Mouse (Mus musculus) ES-CJ7 (cell line): Measurements from ENCODE around the gene Mmp25.

Source experiments
- DNase-seq: peaks from one replicate; pipeline ENCODE4 v3.0.0; 2011; ENCODE audit warnings: low read depth, low spot score

Mmp25 gene

GRCm38 (mm10) chr17:23664556-23665021, 19.5 kb upstream of the Mmp25 start:
- peak; percentile 80 for DNase-seq

GRCm38 (mm10) chr17:23661526-23661925, 16.4 kb upstream of the Mmp25 start:
- DNase-seq = peak; percentile 83

- DNase-seq = no peak
Measured at GRCm38 (mm10) chr17:23660876-23661200, 15.8 kb upstream of the Mmp25 start.

GRCm38 (mm10) chr17:23660117-23660875, 15.2 kb upstream of the Mmp25 start, which contains the start of gene Bicdl2:
TSS of gene Bicdl2 (plus strand) at chr17:23660506.
- peak; percentile 68 for DNase-seq

DNA sequence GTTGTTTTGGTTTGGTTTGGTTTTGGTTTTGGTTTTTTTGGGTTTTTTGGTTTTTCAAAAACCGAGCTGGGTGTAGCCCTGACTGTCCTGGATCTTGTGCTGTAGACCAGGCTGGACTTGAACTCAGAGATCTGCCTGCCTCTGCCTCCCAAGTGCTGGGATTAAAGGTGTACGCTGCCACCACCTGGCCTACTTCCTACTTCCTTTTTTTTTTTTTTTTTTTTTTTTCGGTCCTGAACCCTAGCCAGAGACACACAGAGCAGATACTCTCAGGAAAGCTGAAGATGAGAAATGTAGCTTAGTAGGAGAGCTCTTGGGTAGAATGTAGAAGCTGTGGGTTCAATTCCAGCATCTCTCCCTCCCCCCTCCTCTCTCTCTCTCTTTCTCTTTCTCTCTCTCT, 13.4 kb upstream of the Mmp25 start:
- DNase-seq = no peak

DNA sequence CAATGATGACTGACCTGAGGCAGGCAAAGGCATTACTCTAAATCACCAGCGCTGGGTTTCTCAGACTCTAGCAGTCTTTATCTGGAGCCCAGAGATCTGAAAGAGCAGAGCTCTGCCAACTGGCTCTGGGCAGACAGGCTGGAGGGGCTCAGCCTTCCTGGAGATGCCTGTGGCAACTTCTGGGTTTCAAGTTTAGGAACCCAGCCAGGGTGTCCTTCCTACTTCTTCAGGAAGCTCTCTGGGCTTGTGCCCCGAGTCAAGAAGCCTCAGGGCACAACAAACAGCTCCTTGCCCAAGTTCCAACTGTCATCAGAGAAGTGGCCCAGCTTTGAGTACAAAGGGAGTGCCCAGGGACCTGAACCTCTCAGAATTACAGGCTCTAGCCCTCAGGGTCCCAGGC, 9.3 kb upstream of the Mmp25 start:
- DNase-seq = no peak

DNA sequence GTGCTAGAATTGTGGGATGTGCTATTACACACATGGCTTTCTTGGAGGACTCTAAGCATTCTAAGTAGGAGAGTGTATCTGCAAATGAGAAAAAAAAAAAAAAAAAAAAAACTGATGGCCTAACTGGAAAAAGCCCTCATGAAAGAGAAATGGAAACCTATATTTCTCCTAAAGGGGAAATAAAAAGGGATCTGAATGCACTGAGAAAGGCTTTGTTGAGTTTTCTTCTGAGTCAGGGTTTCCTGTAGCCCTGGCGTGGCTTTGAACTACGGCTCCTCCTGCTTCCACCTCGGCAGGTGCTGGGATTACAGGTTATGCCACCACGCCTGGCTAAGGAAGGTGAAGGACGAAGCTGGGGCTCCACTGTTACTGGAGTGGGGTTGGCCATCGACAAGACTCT, 8.9 kb upstream of the Mmp25 start:
- DNase-seq = no peak

GRCm38 (mm10) chr17:23653324-23653723, 8.2 kb upstream of the Mmp25 start:
- DNase-seq = no peak

- DNase-seq = no peak
Measured at GRCm38 (mm10) chr17:23651363-23651762, 6.3 kb upstream of the Mmp25 start.

DNA sequence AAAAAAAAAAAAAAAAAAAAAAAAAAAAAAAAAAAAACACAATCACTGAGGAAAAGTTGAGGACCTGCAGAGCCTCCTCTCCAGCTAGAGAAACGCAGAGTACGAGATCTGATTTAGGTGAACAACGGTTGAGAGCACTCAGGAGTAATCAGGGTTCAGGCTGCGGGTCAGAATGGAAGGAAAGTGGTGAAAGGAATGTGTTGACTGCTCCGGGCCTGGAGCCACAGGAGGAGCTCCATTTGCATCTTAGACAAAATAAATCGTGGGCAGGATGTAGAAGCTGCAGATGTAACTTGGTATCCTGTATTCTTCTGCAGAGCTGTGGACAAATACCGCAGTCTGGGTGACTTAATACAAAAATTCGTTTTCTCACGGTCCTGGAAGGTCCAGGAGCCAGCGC, 817 bp upstream of the Mmp25 start:
- DNase-seq = no peak

- no peak for DNase-seq
Measured at GRCm38 (mm10) chr17:23631241-23631640, 13.8 kb downstream of the Mmp25 start.

DNA sequence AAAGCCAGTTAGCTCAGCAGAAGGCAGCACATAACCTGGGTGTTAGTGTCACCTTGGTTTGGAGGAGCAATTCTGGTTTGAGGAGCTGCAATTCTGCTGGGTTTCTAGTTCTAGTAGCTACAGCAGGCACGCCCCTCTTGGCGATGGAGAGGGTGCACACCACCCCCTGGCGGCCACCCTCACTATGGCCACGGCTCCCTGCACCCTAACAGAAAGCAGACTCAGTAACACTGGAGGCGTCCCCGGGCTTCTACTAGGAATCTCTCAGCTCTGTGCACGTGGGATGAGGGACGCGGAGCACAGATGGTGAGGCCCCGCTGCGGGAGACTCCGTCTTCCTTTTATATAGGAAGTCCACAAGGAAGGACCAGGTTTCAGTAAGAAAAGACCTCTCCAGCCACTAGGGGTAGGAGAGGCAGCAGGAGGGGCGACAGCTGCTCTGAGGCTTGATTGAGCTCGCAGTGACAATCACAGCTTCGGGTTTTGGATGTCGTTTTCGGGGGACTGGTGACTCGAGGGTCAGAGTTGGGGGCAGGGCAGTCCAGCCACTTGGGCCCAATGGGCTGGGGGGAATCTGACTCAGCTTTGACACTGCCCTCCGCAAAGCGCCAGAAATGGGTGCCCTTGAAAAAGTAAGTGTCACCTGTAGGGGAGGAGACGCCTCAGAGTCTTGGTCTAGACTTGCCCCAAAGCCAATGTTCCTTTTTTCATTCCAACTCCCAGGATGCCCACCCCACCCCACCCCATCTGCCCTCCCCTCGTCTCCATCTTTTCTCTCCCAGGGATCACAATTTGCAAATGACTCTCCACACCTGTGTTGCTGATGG, 14.7 kb downstream of the Mmp25 start:
- DNase-seq = peak; percentile 89

GRCm38 (mm10) chr17:23627813-23628212, 17.3 kb downstream of the Mmp25 start:
- DNase-seq = peak; percentile 72

DNA sequence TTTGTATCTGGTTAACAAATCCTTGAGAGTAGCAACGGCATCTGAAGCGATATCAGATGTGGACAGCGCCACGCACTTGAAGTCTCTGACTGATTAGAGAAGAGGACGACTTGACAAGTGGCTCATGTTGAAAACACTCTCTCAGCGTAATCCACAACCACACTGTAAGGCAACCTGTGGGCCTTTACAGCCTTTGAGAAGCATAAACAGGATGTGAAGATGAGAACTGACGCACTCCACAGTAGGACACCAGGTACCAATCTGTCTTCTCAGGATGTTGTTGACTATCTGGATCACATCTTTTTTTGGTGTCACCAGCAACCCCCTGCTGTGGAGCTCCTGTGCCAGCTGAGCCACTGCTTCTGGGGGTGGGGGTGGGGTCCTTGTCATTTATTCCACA, 24.7 kb downstream of the Mmp25 start:
- no peak for DNase-seq

DNA sequence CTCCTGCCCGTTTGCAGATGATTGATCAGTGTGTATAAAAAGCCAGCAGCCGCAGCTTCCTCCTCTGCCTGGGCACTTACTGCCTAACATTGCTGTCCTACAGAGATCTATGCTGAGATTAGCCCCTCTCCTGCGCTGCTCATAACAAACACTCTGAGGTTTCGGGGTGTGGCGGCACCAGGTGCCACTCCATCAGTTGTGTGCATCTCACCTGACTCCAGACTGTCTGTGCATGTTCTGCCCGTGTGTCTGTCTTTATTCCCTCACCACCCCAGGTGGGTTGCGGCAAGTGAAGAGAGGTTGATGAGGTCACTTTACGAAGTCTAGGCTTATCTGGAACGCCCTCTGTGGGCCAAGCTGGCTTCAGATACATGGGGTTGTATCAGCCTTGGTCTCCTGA, 28.0 kb downstream of the Mmp25 start:
- DNase-seq = no peak

DNA sequence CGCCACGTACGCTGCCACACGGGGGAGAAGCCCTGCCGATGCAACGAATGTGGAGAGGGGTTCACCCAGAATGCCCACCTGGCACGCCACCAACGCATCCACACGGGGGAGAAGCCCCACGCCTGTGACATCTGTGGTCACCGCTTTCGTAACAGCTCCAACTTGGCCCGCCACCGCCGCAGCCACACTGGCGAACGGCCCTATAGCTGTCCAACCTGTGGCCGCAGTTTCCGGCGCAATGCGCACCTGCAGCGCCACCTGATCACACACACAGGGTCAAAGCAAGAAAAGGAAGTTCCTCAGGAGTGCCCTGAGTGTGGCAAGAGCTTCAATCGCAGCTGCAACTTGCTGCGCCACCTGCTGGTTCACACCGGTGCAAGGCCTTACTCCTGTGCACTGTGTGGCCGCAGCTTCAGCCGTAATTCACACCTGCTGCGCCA, 34.7 kb downstream of the Mmp25 start:
- DNase-seq = peak; percentile 92

- DNase-seq = no peak
Measured at GRCm38 (mm10) chr17:23609612-23610011, 35.5 kb downstream of the Mmp25 start.

DNA sequence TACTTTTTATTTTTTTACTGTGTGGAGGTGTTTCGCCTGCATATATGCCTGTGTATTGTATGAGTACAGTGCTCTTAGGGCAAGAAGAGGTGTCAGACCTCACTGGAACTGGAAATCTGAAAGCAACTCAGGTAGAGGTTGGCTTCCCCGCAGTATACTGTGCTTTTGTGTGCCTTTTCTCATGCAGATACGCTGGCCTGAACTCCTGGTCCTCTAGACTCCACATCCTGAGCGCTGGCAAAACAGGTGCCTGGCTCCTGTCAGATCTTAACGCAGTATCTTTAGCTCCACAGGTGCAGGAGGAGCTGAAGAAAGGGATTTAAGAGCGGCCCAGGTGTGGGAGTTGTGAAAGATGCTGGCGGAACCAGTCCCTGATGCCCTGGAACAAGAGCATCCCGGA, 39.9 kb downstream of the Mmp25 start:
- DNase-seq = peak; percentile 79

GRCm38 (mm10) chr17:23604394-23604793, 40.7 kb downstream of the Mmp25 start:
- DNase-seq = peak; percentile 85

GRCm38 (mm10) chr17:23603542-23603941, 41.5 kb downstream of the Mmp25 start:
- peak; percentile 91 for DNase-seq

DNA sequence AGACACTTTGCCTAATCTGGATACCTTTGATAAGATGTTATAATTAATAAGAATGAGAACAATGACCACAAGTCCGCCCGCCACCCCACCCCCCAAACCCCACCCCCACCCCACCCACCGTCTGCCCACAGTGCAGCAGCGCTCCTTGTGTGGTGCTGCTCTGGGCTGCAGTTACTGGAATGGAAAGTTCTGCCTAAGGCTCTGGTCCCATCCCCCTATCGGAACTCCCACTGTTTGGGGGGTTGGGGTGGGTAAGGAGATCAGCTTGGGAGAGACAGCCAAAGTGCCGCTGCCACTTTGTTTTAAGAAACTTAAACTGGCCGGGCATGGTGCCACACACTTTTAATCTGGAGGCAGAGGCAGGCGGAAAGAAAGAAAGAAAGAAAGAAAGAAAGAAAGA, 42.0 kb downstream of the Mmp25 start:
- DNase-seq = peak; percentile 87

- peak; percentile 72 for DNase-seq
Measured at GRCm38 (mm10) chr17:23601836-23602585, 43.1 kb downstream of the Mmp25 start.
